Mouse (Mus musculus) embryonic fibroblast, embryonic 13.5 days (primary cell): ENCODE data around the gene Emsy.

ENCODE experiments used
- CTCF ChIP-seq: IDR thresholded peaks from 2 replicates; pipeline ENCODE4 v1.5.1; 2011; ENCODE audit warnings: mild to moderate bottlenecking, control low read depth, low read length, moderate library complexity, borderline replicate concordance; ENCODE audit not compliant: insufficient read depth
- POLR2A ChIP-seq: IDR thresholded peaks from 2 replicates; pipeline ENCODE4 v1.6.1; 2011; ENCODE audit warnings: low read depth, mild to moderate bottlenecking, control low read depth, low read length, moderate library complexity

DNA sequence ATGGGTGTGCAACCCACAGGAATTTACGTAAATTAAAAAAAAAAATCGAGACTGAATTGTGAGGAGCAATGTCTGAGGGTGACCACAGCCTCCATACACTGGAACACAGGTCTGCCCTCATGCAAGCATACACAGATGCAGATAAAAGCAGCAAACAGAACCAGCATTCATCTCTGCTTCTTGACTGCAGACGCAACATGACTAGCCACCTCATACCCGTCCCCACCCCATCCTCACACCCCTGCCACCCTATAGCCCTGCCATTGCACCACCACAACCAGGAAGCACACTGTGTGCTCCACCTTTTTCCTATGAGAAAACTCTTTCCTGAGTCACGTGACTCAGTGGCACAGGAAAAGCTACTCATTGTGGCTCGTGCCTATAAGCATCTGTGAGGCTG, 76.9 kb downstream of the Emsy start:
- no peak for TF ChIP-seq POLR2A
- TF ChIP-seq CTCF = no peak
